Mouse (Mus musculus) naive thymus-derived CD4-positive, alpha-beta T cell, adult 5 months (primary cell): ENCODE results near the gene Gm9117. TPM values are rescaled to one million over a fixed set of nuclear protein-coding genes. Genes with fewer than 3 reads are reported as not detected.

Experiments used
- polyA plus RNA-seq: library from polyadenylated mRNA; unstranded; fragments of 100-300 nt; shearing (Covaris generic); gene quantifications from one replicate; pipeline ENCODE4 v1.2.1, GENCODE M21; 2017

Gm9117 gene
- polyA plus RNA-seq: not detected

GRCm38 (mm10) chr3:93943443-93943842 is at the start of gene Gm9117:
Gene Gm9117, minus strand, starts transcription at chr3:93943543.

GRCm38 (mm10) chr3:93961214-93961613 is 17.9 kb upstream of the Gm9117 start, which contains the start of gene Tdpoz5:
Gene Tdpoz5, minus strand, starts transcription at chr3:93961314.

Other genes starting within 250 kb of the Gm9117 start
- not detected for gene Gm5773, start 170.5 kb downstream of the Gm9117 start, polyA plus RNA-seq
- not detected for gene Tdpoz4, start 147.1 kb downstream of the Gm9117 start, polyA plus RNA-seq
- not detected for gene Tdpoz3, start 117.5 kb downstream of the Gm9117 start, polyA plus RNA-seq
- gene Tdpoz5, start 17.8 kb upstream of the Gm9117 start, polyA plus RNA-seq: not detected
- not detected for gene Gm9125, start 111.3 kb upstream of the Gm9117 start, polyA plus RNA-seq
- gene Gm10697, start 129.1 kb upstream of the Gm9117 start, polyA plus RNA-seq: not detected
- gene Gm10696, start 234.7 kb upstream of the Gm9117 start, polyA plus RNA-seq: not detected